Mouse (Mus musculus) cerebellum, adult 2 months (tissue): Measurements from ENCODE around the gene Pdxdc1. TPM values are rescaled to one million over a fixed set of nuclear protein-coding genes. Genes with fewer than 3 reads are reported as not detected.
A peak's percentile ranks its signal among the peaks of the same experiment; 100 is the strongest.

Experiments used
- DNase-seq, 2 experiments: peaks; one replicate each; pipeline ENCODE4 v3.0.0; 2021
- H3K27ac ChIP-seq: fragments of 200-500 bp; 2 replicates; pipeline ENCODE4 v1.5.1; 2012; ENCODE audit warnings: low read length, control low read depth, inconsistent platforms; ENCODE audit not compliant: insufficient read depth
- H3K27me3 ChIP-seq: fragments of 200-500 bp; 2 replicates; pipeline ENCODE4 v1.6.1; 2012; ENCODE audit warnings: inconsistent platforms, mild to moderate bottlenecking, low read length, moderate library complexity; ENCODE audit not compliant: control insufficient read depth, insufficient read depth
- H3K4me1 ChIP-seq: fragments of 200-500 bp; 2 replicates; pipeline ENCODE4 v1.6.1; 2011; ENCODE audit warnings: low read length; ENCODE audit not compliant: control insufficient read depth, insufficient read depth
- H3K4me3 ChIP-seq: fragments of 200-500 bp; replicated peaks from 2 replicates; pipeline ENCODE3; 2011; ENCODE audit warnings: mild to moderate bottlenecking, low read depth, low read length, control low read depth; ENCODE audit not compliant: insufficient read depth
- CTCF ChIP-seq: fragments of 200-500 bp; IDR thresholded peaks from 2 replicates; pipeline ENCODE4 v1.5.1; 2011; ENCODE audit warnings: low read depth, mild to moderate bottlenecking, control low read depth, low read length, moderate library complexity, borderline replicate concordance; ENCODE audit not compliant: insufficient read depth
- POLR2A ChIP-seq: fragments of 200-500 bp; IDR thresholded peaks from 2 replicates; pipeline ENCODE4 v1.6.1; 2011; ENCODE audit warnings: low read length, control low read depth, borderline replicate concordance; ENCODE audit not compliant: insufficient read depth
- WGBS: fragments of 180-500 bp; shearing (Covaris S2); methylation state at CpG from one replicate; pipeline ENCODE4 v1.1.7; 2018; 5-methylcytosine and 5-hydroxymethylcytosine counted together
- polyA plus RNA-seq: library from polyadenylated mRNA; depleted of rRNA; stranded (reverse); fragments of >200 nt; gene quantifications from 2 replicates; pipeline ENCODE4 v1.2.3, GENCODE M21; 2012

The Pdxdc1 gene
- polyA plus RNA-seq, 1 experiment: 105 TPM

DNA sequence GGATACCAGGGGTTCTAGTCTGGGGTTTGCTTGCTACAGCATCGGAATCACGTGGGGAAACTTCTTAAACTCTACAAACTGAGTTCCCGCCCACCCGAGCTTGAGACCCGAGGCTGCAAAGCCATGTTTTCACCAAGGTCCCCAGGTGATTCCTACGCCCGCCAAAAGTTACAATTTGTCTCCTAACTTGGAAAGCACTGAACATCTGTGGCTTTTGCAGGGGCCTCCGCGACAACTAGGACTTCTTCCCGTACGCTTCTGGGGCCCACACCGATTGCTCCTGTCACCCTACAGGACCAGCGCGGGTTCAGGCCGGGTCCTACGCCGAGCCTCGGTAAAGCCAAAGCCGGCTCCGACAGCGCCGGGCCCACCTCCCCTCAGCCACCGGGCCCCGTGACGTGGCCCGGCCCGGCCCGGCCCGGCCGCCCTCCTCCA lies 517 bp downstream of the Pdxdc1 start:
- WGBS: under 1% methylated on average over 30 of the region's 30 CpGs
- no peak for TF ChIP-seq CTCF
- TF ChIP-seq POLR2A: no peak
- peak overlapping the region; percentile 54; the same call in 1 of the 2 replicates for H3K27ac ChIP-seq
- H3K4me3 ChIP-seq: peak overlapping the region; percentile 85
- peaks cover 2% of the 10 kb centered on the region; the same call in 1 of the 2 replicates for H3K4me1 ChIP-seq
- H3K27me3 ChIP-seq: no peaks in the 10 kb centered on the region
- no peak for DNase-seq

DNA sequence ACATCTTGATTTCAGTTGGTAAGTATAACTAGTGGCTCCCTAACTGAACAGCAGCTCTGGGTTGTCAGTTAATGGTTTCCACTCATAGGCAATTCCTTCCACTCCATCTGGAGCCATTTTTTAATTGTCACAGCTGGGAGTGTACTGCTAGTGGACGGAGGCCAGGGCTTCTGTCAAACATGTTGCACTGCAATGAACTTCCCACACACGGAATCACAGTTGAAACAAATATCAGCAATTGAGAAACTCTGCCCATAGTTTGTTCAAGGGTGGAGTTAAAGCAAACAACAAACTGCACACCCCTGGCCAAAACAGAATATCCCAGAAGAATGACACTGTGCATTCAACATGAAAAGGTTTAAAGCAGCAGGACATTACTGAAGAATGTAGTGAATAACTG lies 4.0 kb downstream of the Pdxdc1 start:
- DNase-seq: no peak
- H3K27me3 ChIP-seq: no peaks in the 10 kb centered on the region
- WGBS: 7% methylated on average over 2 of the region's 2 CpGs

DNA sequence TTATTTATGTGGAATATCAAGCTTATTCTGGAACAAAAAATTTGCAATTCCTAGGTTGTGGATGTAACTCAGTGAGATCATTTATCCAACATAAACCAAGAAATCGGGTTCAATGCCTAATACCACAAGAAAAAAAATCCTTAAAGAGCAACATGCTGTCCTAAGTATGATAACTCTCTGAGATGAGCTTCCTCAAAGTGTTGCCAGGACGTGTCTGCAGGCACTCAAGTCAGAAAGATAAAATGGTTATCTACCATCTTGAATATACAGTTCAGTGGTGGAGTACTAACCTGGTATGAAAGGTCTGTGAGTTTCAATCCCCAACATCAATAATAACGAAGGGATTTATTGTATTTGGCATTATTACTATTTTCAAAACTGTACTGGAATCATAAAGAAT lies 6.6 kb downstream of the Pdxdc1 start:
- 85% methylated on average over 3 of the region's 3 CpGs for WGBS
- TF ChIP-seq CTCF (no peak), POLR2A (no peak)

More for the DNA sequence above, 4.0 kb downstream of the Pdxdc1 start:
- H3K4me3 ChIP-seq: no peak overlapping the region
- no peak for TF ChIP-seq POLR2A
- no peak for TF ChIP-seq CTCF
- no peak overlapping the region for H3K27ac ChIP-seq
- H3K4me1 ChIP-seq: peaks cover 2% of the 10 kb centered on the region; the same call in 1 of the 2 replicates

DNA sequence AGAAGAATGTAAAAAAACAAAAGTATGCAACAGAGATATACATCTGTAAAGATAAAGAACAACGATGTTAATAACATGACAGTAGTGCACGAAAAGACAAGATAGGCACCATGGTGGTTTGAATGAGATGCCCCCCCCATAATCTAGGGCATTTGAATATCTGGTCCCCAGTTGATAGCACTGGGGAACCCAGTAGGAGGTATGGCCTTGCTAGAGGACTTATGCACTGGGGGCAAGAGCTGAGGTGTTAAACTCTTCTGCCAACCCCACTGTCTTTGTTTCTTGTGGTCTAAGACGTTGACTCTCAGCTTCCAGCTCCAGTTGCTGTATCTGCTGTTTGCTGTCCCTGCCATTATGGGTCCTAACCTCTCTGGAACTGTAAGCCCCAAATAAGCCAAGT lies 7.2 kb downstream of the Pdxdc1 start:
- Histone ChIP-seq H3K4me3 (no peak overlapping the region), H3K27me3 (no peaks in the 10 kb centered on the region), H3K27ac (no peak overlapping the region), H3K4me1 (no peaks in the 10 kb centered on the region)
- WGBS: 87% methylated on average over 3 of the region's 3 CpGs
- TF ChIP-seq POLR2A (no peak), CTCF (no peak)
- DNase-seq: no peak

More for the DNA sequence above, 6.6 kb downstream of the Pdxdc1 start:
- Histone ChIP-seq H3K4me3 (no peak overlapping the region), H3K27me3 (no peaks in the 10 kb centered on the region), H3K4me1 (no peaks in the 10 kb centered on the region), H3K27ac (no peak overlapping the region)
- no peak for DNase-seq

DNA sequence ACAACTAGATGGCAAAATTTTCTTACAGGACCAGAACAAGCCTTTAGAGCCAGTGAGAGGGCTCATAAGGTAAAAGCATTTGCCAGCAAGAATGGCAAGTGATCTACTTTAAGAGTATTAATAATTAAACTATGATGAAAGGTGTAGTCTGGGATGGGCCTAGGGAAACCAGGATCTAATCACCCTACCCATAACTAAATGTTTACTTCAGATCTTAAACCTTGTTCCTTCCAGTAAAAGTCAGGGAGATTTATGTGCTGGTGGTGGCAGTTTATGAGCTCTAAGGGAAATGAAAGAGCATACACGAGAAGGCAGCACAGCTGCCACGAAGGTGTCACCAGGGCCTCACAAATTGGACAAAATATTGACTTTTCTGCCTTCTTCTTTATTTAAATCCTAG lies 8.8 kb downstream of the Pdxdc1 start:
- no peak overlapping the region for H3K4me3 ChIP-seq
- TF ChIP-seq POLR2A (no peak), CTCF (no peak)
- no peaks in the 10 kb centered on the region for H3K27me3 ChIP-seq
- no peak for DNase-seq
- 88% methylated on average over 2 of the region's 2 CpGs for WGBS
- H3K4me1 ChIP-seq: no peaks in the 10 kb centered on the region
- H3K27ac ChIP-seq: no peak overlapping the region

DNA sequence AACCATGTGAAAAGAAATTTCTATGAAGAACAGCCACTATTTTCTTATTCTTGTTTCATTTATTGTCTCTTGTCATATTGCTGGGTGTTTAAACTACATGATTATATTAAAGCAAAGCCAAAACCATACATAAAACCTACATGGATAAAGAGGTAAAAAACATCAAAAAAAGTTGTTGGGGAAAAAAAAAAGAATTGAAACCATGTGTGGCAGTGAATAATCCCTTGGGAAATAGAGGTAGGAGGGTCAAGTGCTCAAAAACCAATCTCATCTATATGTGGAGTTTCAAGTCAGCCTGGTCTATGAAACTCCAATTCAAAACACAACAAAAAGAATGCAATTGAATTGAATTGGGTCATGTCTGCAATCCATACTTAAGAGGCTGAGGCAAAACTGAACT lies 10.1 kb downstream of the Pdxdc1 start:
- no peak for DNase-seq
- no peak overlapping the region for H3K27ac ChIP-seq
- H3K4me3 ChIP-seq: no peak overlapping the region
- H3K27me3 ChIP-seq: no peaks in the 10 kb centered on the region
- H3K4me1 ChIP-seq: no peaks in the 10 kb centered on the region
- TF ChIP-seq CTCF: no peak
- no peak for TF ChIP-seq POLR2A

DNA sequence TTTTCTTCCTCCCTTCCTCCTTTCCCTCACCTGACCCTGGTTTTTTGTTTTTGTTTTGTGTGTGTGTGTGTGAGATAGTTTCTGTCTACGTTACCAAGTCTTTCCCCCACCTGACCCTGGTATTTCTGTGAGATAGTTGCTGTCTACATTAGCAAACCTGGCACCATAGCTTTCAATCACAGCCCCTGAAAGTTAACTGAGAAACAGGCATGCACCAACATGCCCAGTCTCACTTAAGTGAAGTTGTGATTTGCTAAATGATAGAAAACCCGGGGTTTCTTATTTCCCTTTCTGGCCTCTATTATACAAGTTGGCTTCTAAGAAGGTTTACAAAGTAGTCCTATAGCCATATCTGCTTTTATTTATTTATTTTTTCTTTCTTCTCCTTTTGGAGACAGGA lies 12.5 kb downstream of the Pdxdc1 start:
- 91% methylated on average over 2 of the region's 2 CpGs for WGBS
- no peaks in the 10 kb centered on the region for H3K4me1 ChIP-seq
- no peak for TF ChIP-seq POLR2A
- no peak for TF ChIP-seq CTCF
- H3K27ac ChIP-seq: no peak overlapping the region
- no peak for DNase-seq
- no peaks in the 10 kb centered on the region for H3K27me3 ChIP-seq
- no peak overlapping the region for H3K4me3 ChIP-seq

DNA sequence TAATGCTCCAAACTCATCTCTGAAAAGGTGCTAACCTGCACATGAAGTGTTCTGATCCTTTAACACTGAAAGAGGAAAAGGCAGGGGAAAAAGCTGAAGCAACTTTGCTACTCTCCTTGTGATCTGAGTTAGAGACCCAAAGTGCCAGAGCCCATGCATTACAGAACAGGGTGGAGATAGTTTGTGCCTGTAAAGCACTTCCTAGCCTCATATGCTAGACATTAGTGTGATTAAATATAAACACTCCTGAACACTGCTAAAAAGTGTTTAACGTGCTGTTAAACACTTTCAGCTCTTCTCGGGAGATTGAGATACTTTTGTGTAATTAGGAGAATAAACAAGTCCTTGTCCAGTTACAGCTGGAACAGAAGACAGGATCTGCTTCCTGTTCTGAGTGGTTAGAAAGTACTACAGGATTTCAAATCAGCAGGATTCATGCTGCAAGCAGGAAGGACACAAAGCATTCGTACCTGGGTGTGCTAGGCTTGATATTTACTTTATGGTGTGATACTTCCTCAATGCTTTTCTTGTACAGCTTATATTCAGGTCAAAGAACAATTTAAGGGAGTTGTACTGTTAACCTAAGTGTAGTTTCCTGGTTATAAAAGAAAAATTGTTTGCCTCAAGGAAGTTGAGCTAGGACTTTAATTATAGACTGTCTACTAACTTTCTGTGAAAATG lies 19.7 kb downstream of the Pdxdc1 start:
- 76% methylated on average over 3 of the region's 3 CpGs for WGBS
- no peak overlapping the region for H3K4me3 ChIP-seq
- DNase-seq: no peak
- no peaks in the 10 kb centered on the region for H3K4me1 ChIP-seq
- H3K27ac ChIP-seq: no peak overlapping the region
- H3K27me3 ChIP-seq: no peaks in the 10 kb centered on the region
- TF ChIP-seq POLR2A (no peak), CTCF (no peak)
